Mouse (Mus musculus) lung, postnatal 14 days (tissue): ENCODE data around the gene Uhrf1bp1l.

ENCODE experiments used
- DNase-seq: peaks from one replicate; pipeline ENCODE4 v3.0.0; 2021

Gene Uhrf1bp1l

DNA sequence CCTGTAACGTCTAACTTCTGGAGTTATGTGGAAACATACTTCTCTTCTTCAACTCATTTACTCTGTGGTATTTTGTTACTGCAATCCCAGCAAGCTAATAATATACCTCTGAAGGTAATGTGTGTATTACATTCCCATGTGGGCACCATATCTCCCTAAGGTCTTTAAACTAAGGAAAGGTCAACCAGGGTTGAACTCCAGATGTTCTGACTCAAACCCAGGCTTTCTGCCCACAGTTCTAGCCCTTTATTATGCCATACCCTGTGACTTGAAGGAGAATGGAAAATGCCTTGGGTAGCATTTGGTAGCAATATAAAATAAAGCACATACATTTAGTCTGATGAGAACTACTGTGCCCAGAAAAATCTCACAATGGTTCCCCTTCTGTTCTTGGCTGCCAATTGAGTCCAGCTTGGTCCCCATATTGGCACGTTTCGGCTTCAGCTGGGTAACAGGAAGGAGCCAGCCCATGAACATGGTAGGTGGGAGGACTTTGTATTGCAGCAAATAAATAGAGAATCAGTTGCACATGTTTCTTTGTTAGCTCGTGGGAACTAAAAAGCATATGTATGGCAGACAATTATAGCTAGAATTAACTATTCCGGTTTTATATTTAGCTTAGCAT lies 110.6 kb downstream of the Uhrf1bp1l start:
- DNase-seq: no peak

DNA sequence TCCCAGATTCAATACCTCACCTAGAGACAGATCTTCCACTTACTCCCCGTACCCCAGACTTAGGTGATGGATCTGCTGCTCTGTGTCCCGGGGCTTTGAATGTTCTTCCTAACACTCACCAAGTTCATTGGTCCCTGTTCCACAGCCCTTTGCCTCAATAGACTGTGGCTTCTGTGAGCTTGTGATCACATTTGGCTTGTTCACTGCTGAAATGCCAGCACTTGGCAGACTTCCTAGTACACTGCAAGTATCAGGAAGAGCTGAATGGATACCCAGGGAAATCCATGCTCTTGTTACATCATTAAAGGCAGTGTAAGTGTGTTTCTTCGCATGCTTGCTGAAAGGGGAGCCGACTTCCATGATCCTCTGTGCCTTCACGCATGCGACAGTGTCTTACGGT lies 111.5 kb downstream of the Uhrf1bp1l start:
- no peak for DNase-seq

DNA sequence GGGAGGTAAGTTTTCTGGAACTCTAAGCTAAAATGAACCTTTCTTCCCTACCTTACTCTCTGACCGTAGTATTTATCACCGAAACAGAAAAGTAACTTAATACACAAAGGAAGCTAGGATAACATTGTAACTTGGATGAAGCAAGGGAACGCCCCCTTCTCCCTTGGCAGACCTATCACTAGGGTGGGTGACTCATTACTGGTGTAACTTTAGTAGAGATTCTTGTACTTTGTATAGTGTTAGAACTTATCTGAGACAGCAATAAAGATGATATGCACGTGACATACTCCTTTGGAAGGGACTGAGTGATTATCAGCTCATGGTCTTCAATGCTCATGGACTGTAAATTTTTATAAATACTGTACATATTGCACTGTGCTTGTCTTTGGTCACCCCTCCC lies 123.4 kb downstream of the Uhrf1bp1l start:
- DNase-seq: no peak

DNA sequence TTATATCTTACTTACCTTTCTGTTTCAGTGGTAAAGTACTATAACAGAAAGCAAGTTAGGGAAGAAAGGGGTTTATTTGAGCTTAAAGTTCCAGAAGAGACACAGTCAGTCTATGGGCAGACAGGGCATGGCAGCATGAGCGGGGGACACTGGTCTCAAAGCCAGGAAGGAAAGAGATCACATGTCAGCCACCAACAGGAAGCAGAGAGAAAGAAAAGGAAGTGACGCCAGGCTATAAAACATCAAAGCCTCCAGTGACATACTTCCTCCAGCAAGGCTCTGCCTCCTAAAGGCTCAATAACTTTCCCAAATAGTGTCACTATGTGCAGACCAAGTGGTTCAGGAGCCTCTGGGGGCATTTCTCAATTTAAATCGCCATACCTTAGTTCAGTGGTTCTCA lies 124.0 kb downstream of the Uhrf1bp1l start:
- no peak for DNase-seq
